Mouse (Mus musculus) megakaryocyte, adult 5-6 weeks (primary cell): Measurements from ENCODE around the gene Gm10160. TPM values are rescaled to one million over a fixed set of nuclear protein-coding genes. Genes with fewer than 3 reads are reported as not detected.

Source experiments
- ATAC-seq: 2 replicates; pipeline ENCODE4 v1.8.0; 2016; ENCODE audit warnings: mild to moderate bottlenecking, inconsistent platforms; ENCODE audit not compliant: poor library complexity, severe bottlenecking
- total RNA-seq, 2 experiments: library from RNA; stranded (forward) in 1 of 2; stranded (reverse) in 1 of 2; fragments of 153-499, 151-499 nt in 1 of 2; fragments of 221-1000, 200-1000 nt in 1 of 2; gene quantifications; 2 replicates each; pipeline versions ENCODE4 v1.2.3 to v1.2.4; 2015 to 2017

Gm10160 gene
- total RNA-seq, 2 experiments from 2014 or later = not detected

GRCm38 (mm10) chr7:81829379-81829894, 26.2 kb downstream of the Gm10160 start, which contains the start of gene Btbd1:
TSS of gene Btbd1 (minus strand) at chr7:81829431.
- ATAC-seq = peak; percentile 78

- ATAC-seq = peak; percentile 48
Observed at GRCm38 (mm10) chr7:81828681-81829378, 26.8 kb downstream of the Gm10160 start.

- peak; percentile 18; the same call in 1 of the 2 replicates for ATAC-seq
Observed at GRCm38 (mm10) chr7:81827806-81828667, 27.6 kb downstream of the Gm10160 start.

GRCm38 (mm10) chr7:81825381-81825780, 30.2 kb downstream of the Gm10160 start:
- ATAC-seq = no peak

DNA sequence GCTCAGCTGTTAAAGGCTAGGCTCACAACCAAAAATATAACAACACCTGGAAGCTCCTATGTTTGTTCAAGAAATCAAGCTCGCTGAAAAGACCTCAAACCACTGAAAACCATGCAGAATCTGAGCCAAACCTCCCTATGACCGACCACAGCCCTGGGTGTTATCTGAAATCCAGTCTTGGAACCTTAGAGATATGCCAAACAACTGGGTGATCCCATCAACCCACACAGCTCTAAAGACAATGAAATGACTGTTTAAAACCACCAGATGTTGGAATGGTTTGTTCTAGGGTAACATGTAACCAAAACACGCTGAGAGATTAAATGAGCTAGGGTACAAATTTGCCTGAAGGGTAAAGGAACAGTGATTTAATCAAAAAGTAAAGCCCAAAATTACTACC, 30.7 kb downstream of the Gm10160 start:
- no peak for ATAC-seq

GRCm38 (mm10) chr7:81806067-81806466, 49.5 kb downstream of the Gm10160 start:
- ATAC-seq = no peak

Other genes starting within 250 kb of the Gm10160 start
- 0.14 and 0.42 TPM in 2 replicates for gene Homer2, start 148.3 kb downstream of the Gm10160 start, total RNA-seq (2015)
- gene Homer2, start 148.3 kb downstream of the Gm10160 start, total RNA-seq (2017) = 0.04 and 0.57 TPM in 2 replicates
- gene Ramac, start 92.9 kb downstream of the Gm10160 start, total RNA-seq (2015) = 112 and 116 TPM in 2 replicates
- gene Ramac, start 92.9 kb downstream of the Gm10160 start, total RNA-seq (2017) = 91.9 and 93.4 TPM in 2 replicates
- gene 3110040N11Rik, start 66.3 kb downstream of the Gm10160 start, total RNA-seq (2015) = 15.4 and 26.5 TPM in 2 replicates
- 34.6 and 53.8 TPM in 2 replicates for gene 3110040N11Rik, start 66.3 kb downstream of the Gm10160 start, total RNA-seq (2017)
- 49.7 and 59.4 TPM in 2 replicates for gene Btbd1, start 26.4 kb downstream of the Gm10160 start, total RNA-seq (2015)
- 110 and 111 TPM in 2 replicates for gene Btbd1, start 26.4 kb downstream of the Gm10160 start, total RNA-seq (2017)
- gene Tm6sf1, start 3.2 kb upstream of the Gm10160 start, total RNA-seq (2015) = 228 and 275 TPM in 2 replicates
- 275 and 308 TPM in 2 replicates for gene Tm6sf1, start 3.2 kb upstream of the Gm10160 start, total RNA-seq (2017)
- gene Hdgfl3, start 78.7 kb upstream of the Gm10160 start, total RNA-seq (2015) = 0.02 and 0.16 TPM in 2 replicates
- 0.57 and 0.62 TPM in 2 replicates for gene Hdgfl3, start 78.7 kb upstream of the Gm10160 start, total RNA-seq (2017)
- not detected in 2 replicates for gene Bnc1, start 136.5 kb upstream of the Gm10160 start, total RNA-seq (2015)
- not detected in 2 replicates for gene Bnc1, start 136.5 kb upstream of the Gm10160 start, total RNA-seq (2017)